Mouse (Mus musculus): ENCODE results near the gene 6030468B19Rik. TPM values are rescaled to one million over a fixed set of nuclear protein-coding genes. Genes with fewer than 3 reads are reported as not detected.

6030468B19Rik gene
- polyA plus RNA-seq, 1 experiment = not detected

DNA sequence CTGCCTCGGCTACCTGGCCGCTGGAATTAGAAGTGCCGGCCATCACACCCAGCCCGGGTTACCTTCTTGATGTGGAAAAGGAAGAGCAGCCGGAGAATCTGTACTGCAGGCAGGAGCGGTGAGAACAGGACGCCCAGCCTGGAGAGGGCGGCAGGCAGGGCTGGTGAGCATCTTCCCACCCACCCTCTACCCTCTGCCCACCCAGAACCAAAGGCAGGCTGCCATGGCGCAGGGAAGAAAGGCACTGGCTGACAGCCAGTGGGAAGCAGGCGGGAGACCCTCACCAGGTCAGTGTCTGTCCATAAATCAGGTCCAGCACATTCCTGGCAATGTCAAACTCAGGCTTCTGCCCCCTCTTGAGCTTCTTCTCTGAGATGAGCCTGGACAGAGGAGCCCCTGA is 27.1 kb upstream of the 6030468B19Rik start:
- no peaks in the 10 kb centered on the region for H3K27me3 ChIP-seq (ENCODE audit: control insufficient read depth, insufficient read depth, insufficient read length)
- no peak overlapping the region for H3ac ChIP-seq (ENCODE audit: control insufficient read depth, insufficient read length)
- no peaks in the 10 kb centered on the region for H3K79me2 ChIP-seq (ENCODE audit: control insufficient read depth, insufficient read depth)
- H3K4me2 ChIP-seq (ENCODE audit: low read depth) = no peak overlapping the region
- H3K4me3 ChIP-seq = no peak overlapping the region
- no peak for TF ChIP-seq E2F4 (IDR thresholded peaks at IDR 0.05; ENCODE audit: insufficient read depth)
- no peak for TF ChIP-seq CEBPB (IDR thresholded peaks at IDR 0.05; ENCODE audit: insufficient read depth, poor library complexity, severe bottlenecking)
- no peak for TF ChIP-seq SRF (IDR thresholded peaks at IDR 0.05; ENCODE audit: control insufficient read depth, insufficient read length, low read depth)
- no peak for TF ChIP-seq MAX (IDR thresholded peaks at IDR 0.05; ENCODE audit: low read depth)
- no peak for TF ChIP-seq POLR2A (IDR thresholded peaks at IDR 0.05; ENCODE audit: insufficient read length, low read depth)
- TF ChIP-seq REST (IDR thresholded peaks at IDR 0.05; ENCODE audit: insufficient read depth, insufficient read length) = no peak
- TF ChIP-seq TCF12 (IDR thresholded peaks at IDR 0.05; ENCODE audit: insufficient read depth, poor library complexity, severe bottlenecking) = no peak
- TF ChIP-seq MYOD1 (IDR thresholded peaks at IDR 0.05; ENCODE audit: control insufficient read depth in 1 of 3, insufficient read length in 2 of 3, low read depth in 2 of 3) = no peak
- no peak for TF ChIP-seq MYOG (IDR thresholded peaks at IDR 0.05; ENCODE audit: control insufficient read depth in 1 of 3, insufficient read depth in 1 of 3, insufficient read length in 2 of 3, low read depth in 2 of 3)
- no peak for TF ChIP-seq USF1 (IDR thresholded peaks at IDR 0.05; ENCODE audit: low read depth)
- TF ChIP-seq TCF3 (IDR thresholded peaks at IDR 0.05; ENCODE audit: insufficient read length, low read depth) = no peak
- TF ChIP-seq POLR2AphosphoS2 (IDR thresholded peaks at IDR 0.05; ENCODE audit: insufficient read length, low read depth) = no peak
- H3K36me3 ChIP-seq (ENCODE audit: control insufficient read depth, insufficient read depth) = peaks cover 26% of the 10 kb centered on the region

- Histone ChIP-seq H3K36me3 (ENCODE audit: control insufficient read depth, insufficient read depth) (peaks cover 22% of the 10 kb centered on the region), H3K27me3 (ENCODE audit: control insufficient read depth, insufficient read depth, insufficient read length) (no peaks in the 10 kb centered on the region), H3K4me3 (no peak overlapping the region), H3K4me2 (ENCODE audit: low read depth) (no peak overlapping the region), H3ac (ENCODE audit: control insufficient read depth, insufficient read length) (no peak overlapping the region), H3K79me2 (ENCODE audit: control insufficient read depth, insufficient read depth) (no peaks in the 10 kb centered on the region)
- TF ChIP-seq CEBPB (IDR thresholded peaks at IDR 0.05; ENCODE audit: insufficient read depth, poor library complexity, severe bottlenecking) (no peak), SRF (IDR thresholded peaks at IDR 0.05; ENCODE audit: control insufficient read depth, insufficient read length, low read depth) (no peak), REST (IDR thresholded peaks at IDR 0.05; ENCODE audit: insufficient read depth, insufficient read length) (no peak), TCF12 (IDR thresholded peaks at IDR 0.05; ENCODE audit: insufficient read depth, poor library complexity, severe bottlenecking) (no peak), USF1 (IDR thresholded peaks at IDR 0.05; ENCODE audit: low read depth) (no peak), POLR2A (IDR thresholded peaks at IDR 0.05; ENCODE audit: insufficient read length, low read depth) (no peak)
Observed at GRCm38 (mm10) chr11:117772352-117772751, 25.1 kb upstream of the 6030468B19Rik start.

DNA sequence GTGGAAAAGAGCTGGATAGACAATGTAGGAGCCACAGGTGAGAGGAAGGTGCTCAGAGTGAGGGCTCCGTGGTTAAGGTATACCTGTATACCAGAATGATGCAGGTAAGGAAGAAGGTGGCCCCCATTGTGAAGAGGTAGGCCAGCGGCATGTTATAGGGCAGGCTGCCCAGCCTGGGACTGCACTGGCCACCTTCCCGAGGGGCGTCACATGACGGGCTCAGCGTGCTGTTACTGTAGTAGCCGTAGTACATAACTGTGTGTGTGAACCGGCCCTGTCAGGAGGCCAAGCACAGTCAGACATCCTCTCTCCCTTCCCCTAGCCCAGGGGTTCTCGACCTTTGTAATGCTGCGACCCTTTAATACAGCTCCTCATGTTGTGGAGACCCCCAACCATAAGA is 22.5 kb upstream of the 6030468B19Rik start:
- no peak overlapping the region for H3K4me3 ChIP-seq
- TF ChIP-seq SRF (IDR thresholded peaks at IDR 0.05; ENCODE audit: control insufficient read depth, insufficient read length, low read depth) (no peak), MYOD1 (IDR thresholded peaks at IDR 0.05; ENCODE audit: control insufficient read depth in 1 of 3, insufficient read length in 2 of 3, low read depth in 2 of 3) (no peak), E2F4 (IDR thresholded peaks at IDR 0.05; ENCODE audit: insufficient read depth) (no peak), POLR2AphosphoS2 (IDR thresholded peaks at IDR 0.05; ENCODE audit: insufficient read length, low read depth) (no peak), MYOG (IDR thresholded peaks at IDR 0.05; ENCODE audit: control insufficient read depth in 1 of 3, insufficient read depth in 1 of 3, insufficient read length in 2 of 3, low read depth in 2 of 3) (no peak), POLR2A (IDR thresholded peaks at IDR 0.05; ENCODE audit: insufficient read length, low read depth) (no peak), TCF3 (IDR thresholded peaks at IDR 0.05; ENCODE audit: insufficient read length, low read depth) (no peak), TCF12 (IDR thresholded peaks at IDR 0.05; ENCODE audit: insufficient read depth, poor library complexity, severe bottlenecking) (no peak), USF1 (IDR thresholded peaks at IDR 0.05; ENCODE audit: low read depth) (no peak), REST (IDR thresholded peaks at IDR 0.05; ENCODE audit: insufficient read depth, insufficient read length) (no peak), CEBPB (IDR thresholded peaks at IDR 0.05; ENCODE audit: insufficient read depth, poor library complexity, severe bottlenecking) (no peak), MAX (IDR thresholded peaks at IDR 0.05; ENCODE audit: low read depth) (no peak)
- no peak overlapping the region for H3ac ChIP-seq (ENCODE audit: control insufficient read depth, insufficient read length)
- no peak overlapping the region for H3K4me2 ChIP-seq (ENCODE audit: low read depth)
- H3K79me2 ChIP-seq (ENCODE audit: control insufficient read depth, insufficient read depth) = no peaks in the 10 kb centered on the region
- H3K36me3 ChIP-seq (ENCODE audit: control insufficient read depth, insufficient read depth) = peaks cover 18% of the 10 kb centered on the region
- H3K27me3 ChIP-seq (ENCODE audit: control insufficient read depth, insufficient read depth, insufficient read length) = no peaks in the 10 kb centered on the region

GRCm38 (mm10) chr11:117775540-117775939 is 21.9 kb upstream of the 6030468B19Rik start:
- Histone ChIP-seq H3K27me3 (ENCODE audit: control insufficient read depth, insufficient read depth, insufficient read length) (no peaks in the 10 kb centered on the region), H3K79me2 (ENCODE audit: control insufficient read depth, insufficient read depth) (no peaks in the 10 kb centered on the region), H3K4me3 (no peak overlapping the region), H3K4me2 (ENCODE audit: low read depth) (no peak overlapping the region), H3ac (ENCODE audit: control insufficient read depth, insufficient read length) (no peak overlapping the region), H3K36me3 (ENCODE audit: control insufficient read depth, insufficient read depth) (peaks cover 18% of the 10 kb centered on the region)
- no peak for TF ChIP-seq MYOD1 (IDR thresholded peaks at IDR 0.05; ENCODE audit: control insufficient read depth in 1 of 3, insufficient read length in 2 of 3, low read depth in 2 of 3)
- TF ChIP-seq E2F4 (IDR thresholded peaks at IDR 0.05; ENCODE audit: insufficient read depth) = no peak
- no peak for TF ChIP-seq REST (IDR thresholded peaks at IDR 0.05; ENCODE audit: insufficient read depth, insufficient read length)
- no peak for TF ChIP-seq MYOG (IDR thresholded peaks at IDR 0.05; ENCODE audit: control insufficient read depth in 1 of 3, insufficient read depth in 1 of 3, insufficient read length in 2 of 3, low read depth in 2 of 3)
- no peak for TF ChIP-seq TCF12 (IDR thresholded peaks at IDR 0.05; ENCODE audit: insufficient read depth, poor library complexity, severe bottlenecking)
- TF ChIP-seq POLR2AphosphoS2 (IDR thresholded peaks at IDR 0.05; ENCODE audit: insufficient read length, low read depth) = no peak
- TF ChIP-seq POLR2A (IDR thresholded peaks at IDR 0.05; ENCODE audit: insufficient read length, low read depth) = no peak
- no peak for TF ChIP-seq CEBPB (IDR thresholded peaks at IDR 0.05; ENCODE audit: insufficient read depth, poor library complexity, severe bottlenecking)
- no peak for TF ChIP-seq MAX (IDR thresholded peaks at IDR 0.05; ENCODE audit: low read depth)
- no peak for TF ChIP-seq SRF (IDR thresholded peaks at IDR 0.05; ENCODE audit: control insufficient read depth, insufficient read length, low read depth)
- no peak for TF ChIP-seq USF1 (IDR thresholded peaks at IDR 0.05; ENCODE audit: low read depth)
- TF ChIP-seq TCF3 (IDR thresholded peaks at IDR 0.05; ENCODE audit: insufficient read length, low read depth) = no peak
